Mouse (Mus musculus) right cerebral cortex, postnatal 14 days (tissue): ENCODE data around the gene Fam222b.
"Not testable (repeated sequence)": the region's sequence is repeated elsewhere in the genome, so short reads cannot be mapped to it uniquely, and the experiment has no call there.

Experiments used
- DNase-seq: peaks from one replicate; pipeline ENCODE4 v3.0.0; 2022

Fam222b gene

GRCm38 (mm10) chr11:78094504-78095143 is at the start of gene Fam222b:
Gene Fam222b (plus strand): TSS chr11:78094660.
- peak; percentile 93 for DNase-seq

- DNase-seq: peak; percentile 50
These were observed 49.7 kb upstream of the Fam222b start for GRCm38 (mm10) chr11:78044758-78045251.

DNA sequence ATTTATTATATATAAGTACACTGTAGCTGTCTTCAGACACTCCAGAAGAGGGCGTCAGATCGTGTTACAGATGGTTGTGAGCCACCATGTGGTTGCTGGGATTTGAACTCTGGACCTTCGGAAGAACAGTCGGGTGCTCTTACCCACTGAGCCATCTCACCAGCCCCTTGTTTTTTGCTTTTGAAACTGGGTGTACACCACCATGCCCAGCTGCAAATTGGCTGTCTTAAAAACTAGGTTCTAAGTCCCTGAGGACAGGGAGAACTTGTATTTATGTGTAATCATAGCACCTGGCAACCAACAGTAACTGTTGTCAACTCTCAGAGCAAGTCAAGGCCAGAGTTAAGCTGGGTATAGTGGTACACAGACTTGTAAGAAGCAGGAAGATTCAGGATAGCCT is 45.8 kb upstream of the Fam222b start:
- not testable (repeated sequence) for DNase-seq

DNA sequence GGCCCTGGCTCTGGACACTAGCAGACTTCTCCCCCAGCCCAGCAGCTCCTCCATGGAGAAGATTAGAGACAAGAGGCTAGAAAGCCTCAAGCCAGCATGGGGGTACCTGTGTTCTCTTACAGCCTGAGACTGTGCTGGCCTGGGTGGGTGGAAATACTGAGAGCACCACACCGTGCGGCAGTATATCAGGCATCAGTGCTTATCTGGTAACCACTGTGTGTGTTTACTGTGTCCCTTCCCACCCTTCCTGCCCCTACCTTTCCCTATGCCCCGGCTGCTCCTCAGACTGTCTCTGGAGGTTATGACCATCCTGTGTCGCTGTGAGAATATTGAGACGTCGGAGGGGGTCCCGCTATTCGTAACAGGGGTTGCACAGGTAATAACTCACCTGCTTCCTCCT is 41.4 kb upstream of the Fam222b start:
- no peak for DNase-seq

GRCm38 (mm10) chr11:78056946-78057345 is 37.5 kb upstream of the Fam222b start:
- DNase-seq: no peak

GRCm38 (mm10) chr11:78059833-78060757 is 34.4 kb upstream of the Fam222b start:
- DNase-seq: peak; percentile 65

DNA sequence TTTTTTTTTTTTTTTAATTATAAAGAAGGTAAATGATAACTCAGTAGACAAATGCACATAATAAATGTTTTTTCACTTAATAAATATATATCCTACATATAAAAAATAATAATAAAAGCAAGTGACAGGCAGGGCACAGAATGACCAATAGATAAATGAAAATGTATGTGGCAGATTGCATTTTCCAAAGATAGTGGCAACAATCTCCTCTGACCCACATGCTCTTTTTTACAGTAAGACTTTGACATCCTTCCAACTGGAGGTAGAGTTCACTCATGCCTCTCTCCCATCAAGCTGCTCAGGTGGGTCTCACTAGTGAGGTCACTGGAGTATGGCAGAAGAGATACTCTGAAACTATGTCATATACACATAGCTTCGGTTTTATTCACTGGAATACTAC is 31.9 kb upstream of the Fam222b start:
- DNase-seq: no peak

DNA sequence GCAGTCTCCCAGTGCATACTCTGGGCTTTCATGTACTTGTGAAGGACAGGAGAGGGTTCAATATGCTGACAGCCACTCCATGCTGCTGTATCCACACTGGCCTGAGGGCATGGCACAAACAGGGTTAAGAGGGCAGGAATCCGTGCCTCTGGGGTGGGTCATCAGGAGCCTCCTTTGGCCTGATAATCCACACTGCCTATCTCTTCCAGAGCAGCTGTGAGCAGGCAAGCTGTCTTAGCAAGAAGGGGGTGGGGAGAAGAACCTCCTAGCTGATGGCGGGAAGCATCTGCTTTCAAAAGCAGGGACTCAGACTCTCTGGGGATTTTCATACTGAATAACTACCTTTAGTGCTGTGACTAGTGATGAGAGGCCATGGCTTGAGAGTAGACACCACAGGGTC is 28.6 kb upstream of the Fam222b start:
- no peak for DNase-seq

DNA sequence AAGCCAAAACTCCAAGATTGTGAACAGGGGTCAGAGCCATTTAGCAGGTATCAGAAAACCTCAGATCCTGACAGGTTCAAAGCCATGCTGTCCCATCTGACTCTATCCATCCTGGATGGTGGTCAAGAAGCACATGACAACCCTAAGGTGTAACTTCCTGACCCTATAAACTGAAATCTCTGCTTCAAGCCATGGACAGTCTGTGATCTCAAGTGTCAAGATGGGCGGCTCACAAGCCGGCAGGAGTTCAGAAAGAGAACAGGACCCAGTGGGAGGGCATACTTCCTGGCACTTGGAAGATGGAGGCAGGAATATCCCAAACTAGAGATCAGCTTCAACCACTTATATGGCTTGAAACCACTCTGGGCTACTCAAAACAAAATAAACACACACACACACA is 27.8 kb upstream of the Fam222b start:
- DNase-seq: no peak

DNA sequence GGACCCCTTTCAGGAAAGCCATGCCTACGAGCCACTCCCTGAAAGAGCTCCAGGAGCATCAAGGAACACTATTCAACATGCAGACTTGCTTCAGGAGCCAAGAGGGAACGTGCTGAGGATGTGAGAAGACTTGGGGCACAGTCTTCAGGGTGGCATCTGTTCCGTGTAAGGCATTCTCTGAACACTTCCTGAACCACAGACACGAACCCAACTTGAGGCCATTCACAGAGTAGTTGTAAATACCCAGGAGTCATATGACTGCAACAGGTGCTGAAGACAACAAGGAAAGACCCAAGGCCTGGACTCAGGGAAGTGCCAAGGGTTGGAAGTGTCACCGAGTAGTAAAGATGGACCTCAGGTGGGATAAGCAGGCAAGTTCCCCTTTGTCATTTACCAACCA is 26.9 kb upstream of the Fam222b start:
- DNase-seq: no peak

- no peak for DNase-seq
These were observed 25.3 kb upstream of the Fam222b start for GRCm38 (mm10) chr11:78069130-78069529.

DNA sequence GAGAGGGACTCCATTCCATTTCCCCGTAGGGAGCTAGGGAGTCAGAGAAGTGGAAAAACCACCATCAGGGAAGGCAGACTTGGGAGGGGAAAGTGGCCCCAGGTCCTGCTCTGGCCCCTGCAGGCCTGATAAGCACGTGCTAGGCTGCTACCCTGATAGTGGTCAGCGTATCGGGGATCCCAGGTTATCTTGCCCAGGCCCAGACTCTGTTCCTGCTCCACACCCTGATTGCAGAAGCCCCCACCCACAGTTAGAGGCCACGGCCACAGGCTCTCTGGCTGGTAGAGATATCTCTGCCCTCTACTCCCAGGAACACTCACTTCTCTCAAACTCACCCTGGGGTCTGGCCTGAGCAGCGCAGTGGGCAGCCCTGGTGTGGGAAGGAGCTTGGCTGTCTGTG is 24.8 kb upstream of the Fam222b start:
- no peak for DNase-seq

DNA sequence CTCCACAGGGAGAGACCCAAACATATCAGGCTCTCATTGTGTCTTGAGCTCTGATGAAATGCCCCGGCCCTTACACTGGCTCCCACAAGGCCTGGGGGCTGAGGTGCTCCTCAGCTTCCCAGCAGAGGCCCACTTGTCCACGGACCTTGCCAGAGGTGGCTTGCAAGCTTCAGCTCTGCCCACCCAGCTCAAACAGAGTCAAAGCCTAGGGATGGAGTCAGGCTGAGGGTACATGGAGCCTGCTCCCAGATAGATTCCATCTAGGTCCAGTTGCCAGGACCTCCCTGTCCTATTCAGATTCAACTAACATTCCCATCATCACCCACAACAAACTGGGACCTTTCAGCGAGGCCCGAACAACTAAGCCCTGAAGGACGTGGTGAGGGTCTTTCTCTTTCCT is 22.5 kb upstream of the Fam222b start:
- DNase-seq: no peak

- DNase-seq: no peak
These were observed 21.9 kb upstream of the Fam222b start for GRCm38 (mm10) chr11:78072425-78073130.

DNA sequence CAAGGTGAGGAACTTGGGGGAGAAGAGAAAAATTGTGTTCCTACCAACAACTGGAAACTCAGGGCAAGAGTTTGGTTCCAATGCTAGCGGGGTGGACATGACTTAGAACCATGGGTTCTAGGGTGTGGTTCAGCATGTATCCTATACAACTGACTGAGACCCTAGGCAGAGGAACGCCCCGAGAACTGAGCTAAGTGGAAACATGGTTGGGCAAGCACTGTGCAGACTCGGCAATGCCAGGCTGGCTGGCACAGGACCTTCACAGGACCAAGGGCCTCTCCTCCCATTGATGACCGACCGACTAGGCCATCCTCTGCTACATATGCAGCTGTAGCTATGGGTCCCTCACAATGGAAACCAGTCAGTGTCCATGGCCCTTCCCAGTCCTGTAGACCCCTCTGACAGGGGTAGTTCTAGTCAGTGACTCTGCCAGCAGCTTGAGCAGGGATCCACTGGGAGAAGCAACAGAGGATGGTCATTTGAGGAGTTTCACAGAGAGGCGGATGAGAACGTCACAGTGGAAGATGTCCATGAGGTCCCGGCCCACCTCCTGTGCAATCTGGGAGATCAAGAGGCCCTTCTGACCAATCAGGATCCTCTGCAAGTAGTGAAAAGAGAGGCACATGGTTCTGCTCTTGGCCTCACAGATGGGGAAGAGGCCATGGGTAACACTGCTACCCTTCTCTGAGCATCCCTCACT is 20.7 kb upstream of the Fam222b start:
- DNase-seq: no peak

GRCm38 (mm10) chr11:78074277-78074652 is 20.2 kb upstream of the Fam222b start:
- DNase-seq: no peak

GRCm38 (mm10) chr11:78074666-78075065 is 19.8 kb upstream of the Fam222b start:
- no peak for DNase-seq

DNA sequence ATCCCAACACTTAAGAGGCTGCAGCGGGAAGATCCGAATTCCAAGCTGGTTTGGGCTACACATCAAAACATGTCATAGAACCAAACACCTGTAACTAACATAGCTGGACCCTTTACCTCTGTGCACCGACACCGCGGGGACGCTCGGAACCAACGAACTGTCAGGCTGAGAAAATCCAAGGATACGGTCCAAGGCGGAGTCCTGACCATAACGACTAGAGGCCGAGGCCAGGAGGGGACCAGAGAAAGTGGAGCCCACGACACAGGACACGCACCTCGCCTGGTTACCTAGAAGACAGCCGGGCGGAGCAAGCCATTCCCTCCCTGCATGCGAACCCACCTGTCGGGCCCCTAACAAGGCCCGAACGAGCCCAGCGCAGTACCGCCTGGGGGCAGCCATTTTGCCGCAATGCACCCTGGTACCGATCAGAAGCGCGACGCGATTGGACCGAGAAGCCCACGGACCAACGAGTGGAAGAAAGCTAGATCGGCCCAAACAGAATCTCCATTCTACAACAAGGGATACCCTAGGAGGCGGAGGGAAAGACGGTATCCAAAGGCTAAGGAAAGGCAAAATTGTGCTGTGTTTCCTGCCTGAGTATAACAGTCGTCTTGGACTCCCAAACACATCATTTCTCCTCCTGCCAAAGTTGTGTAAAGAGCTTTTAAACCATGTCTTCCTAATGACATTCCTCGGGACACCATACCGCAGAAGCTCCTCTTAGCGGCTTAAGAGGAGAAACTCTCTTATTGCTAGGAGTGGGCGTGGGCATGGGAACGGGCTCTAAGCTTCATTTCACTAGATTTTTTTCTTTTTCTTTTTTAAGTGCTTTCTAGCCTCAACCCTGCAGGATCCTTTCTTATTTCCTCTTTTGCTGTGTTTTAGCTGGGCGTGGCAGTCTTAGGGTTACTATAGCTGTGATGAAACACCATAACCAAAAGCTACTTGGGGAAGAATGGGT is 14.2 kb upstream of the Fam222b start, which contains the start of gene Eral1:
Eral1 (minus strand) TSS at position 423 of the 961 bp plus-strand sequence.
- peak; percentile 78 for DNase-seq

DNA sequence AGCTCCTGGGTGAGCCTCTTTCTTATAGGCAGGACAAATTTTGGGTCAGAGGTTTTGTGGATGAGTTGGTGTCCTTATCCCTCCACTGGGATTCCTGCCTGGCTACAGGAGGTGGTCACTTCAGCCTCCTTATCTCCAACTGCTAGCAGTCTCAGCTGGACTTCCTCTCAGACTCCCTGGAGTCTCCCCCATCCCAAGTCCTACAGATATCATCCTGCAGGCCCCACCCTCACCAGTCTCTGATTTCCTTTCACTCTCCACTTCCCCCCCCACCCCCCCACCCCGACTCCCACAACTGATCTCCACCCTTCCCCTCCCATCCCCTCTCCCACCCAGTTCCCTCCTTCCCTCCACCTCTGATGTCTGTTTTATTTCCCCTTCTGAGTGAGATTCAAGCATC is 10.9 kb upstream of the Fam222b start:
- DNase-seq: no peak

DNA sequence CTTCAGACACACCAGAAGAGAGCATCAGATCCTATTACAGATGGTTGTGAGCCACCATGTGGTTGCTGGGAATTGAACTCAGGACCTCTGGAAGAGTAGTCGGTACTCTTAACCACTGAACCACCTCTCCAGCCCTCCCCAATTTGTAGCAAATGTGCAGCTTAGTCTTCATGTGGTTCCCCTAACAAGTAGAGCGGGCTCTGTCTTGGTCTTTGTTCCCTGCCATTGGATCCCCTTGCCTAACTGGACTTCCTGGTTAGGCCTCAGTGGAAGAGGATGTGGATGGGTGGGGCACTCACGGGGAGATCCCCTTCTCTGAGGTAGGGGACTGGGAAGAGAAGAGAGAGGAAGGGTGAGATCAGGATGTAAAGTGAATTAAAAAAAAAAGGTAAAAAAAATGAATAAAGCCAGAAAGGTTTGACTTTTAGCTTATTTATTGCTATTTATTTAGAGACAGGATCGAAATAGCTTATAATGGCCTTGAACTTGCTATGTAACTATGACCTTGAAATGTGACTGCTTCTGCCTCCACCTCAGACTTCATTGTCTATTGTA is 7.5 kb upstream of the Fam222b start:
- no peak for DNase-seq

- no peak for DNase-seq
These were observed 6.6 kb upstream of the Fam222b start for GRCm38 (mm10) chr11:78087756-78088281.
